Mouse (Mus musculus) embryonic facial prominence, embryonic 11.5 days (tissue): ENCODE results near the gene Vwa5b2. TPM values are rescaled to one million over a fixed set of nuclear protein-coding genes. Genes with fewer than 3 reads are reported as not detected.

Experiments used
- ATAC-seq: fragments of 200-750 bp; cut with Nextera tagmentation; replicated peaks from 2 replicates; pipeline ENCODE4 v1.8.0; 2017; ENCODE audit warnings: low read depth; ENCODE audit not compliant: insufficient number of reproducible peaks, low FRiP score, low TSS enrichment
- DNase-seq: peaks from one replicate; pipeline ENCODE4 v3.0.0-alpha.2; 2015; ENCODE audit warnings: low spot score
- H3K27ac ChIP-seq: fragments of 300-500 bp; sonication (generic); replicated peaks from 2 replicates; pipeline ENCODE4 v1.5.1; 2014; ENCODE audit warnings: mild to moderate bottlenecking, low read depth, low read length, control low read depth
- H3K27me3 ChIP-seq: fragments of 300-500 bp; sonication (generic); 2 replicates; pipeline ENCODE4 v1.6.1; 2014; ENCODE audit warnings: mild to moderate bottlenecking, low read length, moderate library complexity, mixed read lengths; ENCODE audit not compliant: control insufficient read depth, insufficient read depth
- H3K36me3 ChIP-seq: fragments of 300-500 bp; sonication (generic); replicated peaks from 2 replicates; pipeline ENCODE4 v1.6.1; 2014; ENCODE audit warnings: low read depth, mild to moderate bottlenecking, low read length, moderate library complexity, mixed read lengths; ENCODE audit not compliant: control insufficient read depth, insufficient read depth
- H3K4me1 ChIP-seq: fragments of 300-500 bp; sonication (generic); 2 replicates; pipeline ENCODE4 v1.6.1; 2014; ENCODE audit warnings: low read length, mixed read lengths; ENCODE audit not compliant: control insufficient read depth, insufficient read depth
- H3K4me2 ChIP-seq: fragments of 300-500 bp; sonication (generic); 2 replicates; pipeline ENCODE4 v1.6.1; 2014; ENCODE audit warnings: low read depth, mild to moderate bottlenecking, control low read depth, low read length, moderate library complexity
- H3K4me3 ChIP-seq: fragments of 300-500 bp; sonication (generic); 2 replicates; pipeline ENCODE4 v1.5.1; 2014; ENCODE audit warnings: low read depth, low read length, control low read depth
- H3K9ac ChIP-seq: fragments of 300-500 bp; sonication (generic); replicated peaks from 2 replicates; pipeline ENCODE4 v1.6.1; 2014; ENCODE audit warnings: mild to moderate bottlenecking, control low read depth, low read length
- H3K9me3 ChIP-seq: fragments of 300-500 bp; sonication (generic); replicated peaks from 2 replicates; pipeline ENCODE4 v1.6.1; 2016; ENCODE audit warnings: mild to moderate bottlenecking, low read length, inconsistent platforms, mixed read lengths; ENCODE audit not compliant: control insufficient read depth
- WGBS: fragments of 180-500 bp; shearing (Covaris S2); extraction: QIAGEN DNeasy Blood & Tissue Kit; methylation state at CpG from one replicate; pipeline ENCODE4 v1.1.7; 2014; 5-methylcytosine and 5-hydroxymethylcytosine counted together
- polyA plus RNA-seq: library from polyadenylated mRNA; unstranded; fragments of >200 nt; fragmentation: Nextera tagmentation; extraction: Ambion mirVana; gene quantifications from 2 replicates; pipeline ENCODE4 v1.2.1, GENCODE M21; 2014

Gene Vwa5b2
- polyA plus RNA-seq, 1 experiment from 2014 or later = 1.4 TPM

GRCm38 (mm10) chr16:20552594-20552993 lies 36.7 kb upstream of the Vwa5b2 start:
- DNase-seq (no peak), ATAC-seq (no peak)
- Histone ChIP-seq H3K9me3 (no peaks in the 10 kb centered on the region), H3K27me3 (no peaks in the 10 kb centered on the region), H3K4me1 (no peaks in the 10 kb centered on the region), H3K9ac (no peak overlapping the region), H3K27ac (no peak overlapping the region), H3K4me2 (no peak overlapping the region), H3K4me3 (no peak overlapping the region), H3K36me3 (peaks cover 15% of the 10 kb centered on the region)
- 97% methylated on average over 1 of the region's 1 CpGs for WGBS

GRCm38 (mm10) chr16:20555000-20555399 lies 34.3 kb upstream of the Vwa5b2 start:
- no peak for DNase-seq
- Histone ChIP-seq H3K36me3 (peaks cover 15% of the 10 kb centered on the region), H3K4me3 (no peak overlapping the region), H3K9ac (no peak overlapping the region), H3K27ac (no peak overlapping the region), H3K4me2 (no peak overlapping the region; the same call in 1 of the 2 replicates), H3K9me3 (no peaks in the 10 kb centered on the region), H3K4me1 (no peaks in the 10 kb centered on the region), H3K27me3 (no peaks in the 10 kb centered on the region)
- ATAC-seq = no peak
- 86% methylated on average over 6 of the region's 6 CpGs for WGBS

DNA sequence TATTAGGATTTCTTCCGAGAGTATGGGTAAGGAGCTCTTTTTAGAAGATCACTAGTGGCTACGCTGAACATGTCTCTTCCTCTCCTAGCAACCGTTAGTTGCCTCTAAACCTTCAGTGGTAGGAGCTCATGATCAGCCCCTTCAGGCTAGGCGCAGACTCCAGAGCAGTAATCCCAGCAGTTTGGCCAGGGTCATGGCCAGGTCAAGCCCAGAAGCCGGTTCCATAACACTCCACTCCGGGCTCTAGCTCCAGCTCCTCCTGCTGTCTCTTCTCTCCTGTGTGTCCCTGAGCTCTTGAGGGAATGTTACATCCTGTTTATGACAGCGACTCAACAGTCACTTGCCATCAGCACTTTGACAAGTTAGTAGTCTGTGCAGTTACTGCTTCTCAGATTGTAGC lies 31.9 kb upstream of the Vwa5b2 start:
- H3K27ac ChIP-seq = no peak overlapping the region
- no peak overlapping the region for H3K4me3 ChIP-seq
- H3K4me1 ChIP-seq = no peaks in the 10 kb centered on the region
- WGBS = 73% methylated on average over 7 of the region's 7 CpGs
- H3K27me3 ChIP-seq = no peaks in the 10 kb centered on the region
- H3K4me2 ChIP-seq = no peak overlapping the region
- peaks cover 13% of the 10 kb centered on the region for H3K36me3 ChIP-seq
- ATAC-seq = no peak
- no peak for DNase-seq
- no peak overlapping the region for H3K9ac ChIP-seq
- H3K9me3 ChIP-seq = no peaks in the 10 kb centered on the region

- DNase-seq (no peak), ATAC-seq (no peak)
- WGBS = 85% methylated on average over 1 of the region's 1 CpGs
- peaks cover 7% of the 10 kb centered on the region for H3K36me3 ChIP-seq
- H3K4me3 ChIP-seq = no peak overlapping the region
- no peak overlapping the region for H3K9ac ChIP-seq
- no peaks in the 10 kb centered on the region for H3K9me3 ChIP-seq
- no peak overlapping the region for H3K4me2 ChIP-seq
- H3K27me3 ChIP-seq = no peaks in the 10 kb centered on the region
- no peak overlapping the region for H3K27ac ChIP-seq
- H3K4me1 ChIP-seq = no peaks in the 10 kb centered on the region
Observed at GRCm38 (mm10) chr16:20565075-20565474, 24.2 kb upstream of the Vwa5b2 start.

GRCm38 (mm10) chr16:20589939-20590679 lies 838 bp downstream of the Vwa5b2 start:
- ATAC-seq (peak; percentile 78), DNase-seq (peak; percentile 70)
- H3K27me3 ChIP-seq = peaks cover 38% of the 10 kb centered on the region
- H3K4me1 ChIP-seq = 0 out of 2 replicates have a peak, but pooled peaks cover 3% of the 10 kb centered on the region
- WGBS = under 1% methylated on average over 39 of the region's 39 CpGs
- peak overlapping the region; percentile 40 for H3K9ac ChIP-seq
- H3K36me3 ChIP-seq = no peaks in the 10 kb centered on the region
- no peaks in the 10 kb centered on the region for H3K9me3 ChIP-seq
- peak overlapping the region; percentile 42 for H3K4me3 ChIP-seq
- peak overlapping the region; percentile 89 for H3K4me2 ChIP-seq
- no peak overlapping the region for H3K27ac ChIP-seq

DNA sequence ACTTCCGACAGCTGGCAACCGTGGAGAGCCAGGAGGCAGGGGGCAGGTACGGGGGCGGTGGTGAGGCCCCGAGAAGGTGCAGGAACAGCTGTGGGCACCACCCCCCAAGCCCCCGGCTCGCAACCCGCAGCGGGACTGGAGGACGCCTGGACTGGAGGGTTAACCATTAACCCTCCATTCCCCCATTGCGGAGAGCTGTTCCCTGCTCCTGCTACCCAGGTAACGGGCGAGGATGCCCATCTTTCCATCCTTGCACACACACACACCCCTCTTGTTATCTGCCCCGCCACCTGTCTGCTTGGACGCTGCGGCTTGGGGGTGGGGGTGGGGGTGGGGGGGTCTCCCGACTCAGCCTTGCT lies 1.4 kb downstream of the Vwa5b2 start:
- no peak overlapping the region for H3K27ac ChIP-seq
- no peak overlapping the region; the same call in 1 of the 2 replicates for H3K9ac ChIP-seq
- 0 out of 2 replicates have a peak, but pooled peaks cover 3% of the 10 kb centered on the region for H3K4me1 ChIP-seq
- peak overlapping the region; percentile 42 for H3K4me3 ChIP-seq
- H3K27me3 ChIP-seq = peaks cover 38% of the 10 kb centered on the region
- DNase-seq (no peak), ATAC-seq (0 out of 2 replicates have a peak, but pooled peaks have one; percentile 14)
- H3K9me3 ChIP-seq = no peaks in the 10 kb centered on the region
- H3K4me2 ChIP-seq = peak overlapping the region; percentile 89
- whole genome bisulfite sequencing = 2% methylated on average over 17 of the region's 17 CpGs
- no peaks in the 10 kb centered on the region for H3K36me3 ChIP-seq

DNA sequence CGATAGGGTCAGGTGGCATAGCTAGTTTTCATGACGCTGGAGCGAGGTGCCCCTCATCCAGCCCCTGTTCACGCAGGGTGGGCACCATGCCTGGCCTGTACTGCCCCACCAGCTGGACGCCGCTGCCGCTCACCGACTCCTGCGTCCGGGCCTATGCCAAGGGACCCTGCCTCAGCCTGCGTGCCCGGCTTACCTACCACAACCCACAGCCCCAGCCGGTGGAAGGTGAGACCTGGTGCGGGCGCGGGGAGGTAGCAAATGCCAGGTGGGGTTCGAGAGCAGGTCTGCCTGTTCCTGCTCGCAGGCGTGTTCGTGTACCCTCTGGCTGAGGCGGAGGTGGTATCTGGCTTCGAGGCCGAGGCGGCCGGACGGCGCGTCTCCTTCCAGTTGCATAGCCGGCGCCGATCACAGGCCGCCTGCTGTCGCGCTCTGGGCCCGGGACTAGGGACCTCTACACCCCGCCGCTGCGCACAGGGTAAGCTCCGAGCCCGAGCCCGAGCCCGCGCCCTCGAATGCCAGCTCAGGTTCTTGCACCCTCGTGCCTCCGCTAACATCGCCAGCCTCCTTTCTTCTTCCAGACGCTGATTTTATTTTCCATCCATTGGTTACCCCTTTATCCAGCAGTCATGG lies 1.9 kb downstream of the Vwa5b2 start:
- 0 out of 2 replicates have a peak, but pooled peaks cover 3% of the 10 kb centered on the region for H3K4me1 ChIP-seq
- no peaks in the 10 kb centered on the region for H3K9me3 ChIP-seq
- 4% methylated on average over 48 of the region's 48 CpGs for WGBS
- DNase-seq = peak; percentile 9
- peak overlapping the region; percentile 42 for H3K4me3 ChIP-seq
- no peak overlapping the region for H3K27ac ChIP-seq
- no peak for ATAC-seq
- H3K9ac ChIP-seq = no peak overlapping the region
- H3K4me2 ChIP-seq = peak overlapping the region; percentile 89
- peaks cover 38% of the 10 kb centered on the region for H3K27me3 ChIP-seq
- no peaks in the 10 kb centered on the region for H3K36me3 ChIP-seq

GRCm38 (mm10) chr16:20595060-20595673 lies 5.9 kb downstream of the Vwa5b2 start:
- Histone ChIP-seq H3K4me2 (no peak overlapping the region), H3K4me1 (0 out of 2 replicates have a peak, but pooled peaks cover 3% of the 10 kb centered on the region), H3K27ac (no peak overlapping the region), H3K9me3 (no peaks in the 10 kb centered on the region), H3K9ac (no peak overlapping the region), H3K27me3 (peaks cover 24% of the 10 kb centered on the region), H3K36me3 (no peaks in the 10 kb centered on the region), H3K4me3 (no peak overlapping the region)
- ATAC-seq (no peak), DNase-seq (no peak)
- WGBS = 81% methylated on average over 7 of the region's 7 CpGs
